Mouse (Mus musculus) heart, embryonic 13.5 days (tissue): Measurements from ENCODE around the gene Padi2. TPM values are rescaled to one million over a fixed set of nuclear protein-coding genes. Genes with fewer than 3 reads are reported as not detected.

Experiments
- ATAC-seq: fragments of 200-750 bp; cut with Nextera tagmentation; 2 replicates; pipeline ENCODE4 v1.8.0; 2017; ENCODE audit warnings: moderate TSS enrichment; ENCODE audit not compliant: insufficient number of reproducible peaks, low FRiP score, low TSS enrichment; ENCODE audit errors: extremely low read depth
- H3K27ac ChIP-seq: fragments of 300-500 bp; sonication (generic); replicated peaks from 2 replicates; pipeline ENCODE4 v1.5.1; 2015; ENCODE audit warnings: moderate library complexity, mild to moderate bottlenecking, inconsistent platforms
- H3K27me3 ChIP-seq: fragments of 300-500 bp; sonication (generic); replicated peaks from 2 replicates; pipeline ENCODE4 v1.6.1; 2015; ENCODE audit warnings: mild to moderate bottlenecking, inconsistent platforms
- H3K36me3 ChIP-seq: fragments of 300-500 bp; sonication (generic); 2 replicates; pipeline ENCODE4 v1.6.1; 2015; ENCODE audit warnings: mild to moderate bottlenecking, inconsistent platforms
- H3K4me1 ChIP-seq: fragments of 300-500 bp; sonication (generic); 2 replicates; pipeline ENCODE4 v1.6.1; 2015; ENCODE audit warnings: inconsistent platforms
- H3K4me2 ChIP-seq: fragments of 300-500 bp; sonication (generic); 2 replicates; pipeline ENCODE4 v1.6.1; 2015; ENCODE audit warnings: inconsistent platforms, mild to moderate bottlenecking, moderate library complexity
- H3K4me3 ChIP-seq: fragments of 300-500 bp; sonication (generic); 2 replicates; pipeline ENCODE4 v1.5.1; 2015; ENCODE audit warnings: moderate library complexity, mild to moderate bottlenecking, inconsistent platforms
- H3K9ac ChIP-seq: fragments of 300-500 bp; sonication (generic); 2 replicates; pipeline ENCODE4 v1.6.1; 2015; ENCODE audit warnings: inconsistent platforms, mild to moderate bottlenecking, moderate library complexity
- H3K9me3 ChIP-seq: fragments of 300-500 bp; sonication (generic); 2 replicates; pipeline ENCODE4 v1.6.1; 2016; ENCODE audit warnings: inconsistent platforms
- WGBS: fragments of 180-500 bp; shearing (Covaris S2); methylation state at CpG from one replicate; pipeline ENCODE4 v1.1.7; 2015; ENCODE audit warnings: mixed read lengths; 5-methylcytosine and 5-hydroxymethylcytosine counted together
- polyA plus RNA-seq: library from polyadenylated mRNA; unstranded; fragments of >200 nt; fragmentation: Nextera tagmentation; extraction: Ambion mirVana; gene quantifications from 2 replicates; pipeline ENCODE4 v1.2.1, GENCODE M21; 2015

The Padi2 gene
- polyA plus RNA-seq, 1 experiment from 2014 or later: 2.9 TPM

- Histone ChIP-seq H3K36me3 (peaks cover 8% of the 10 kb centered on the region; the same call in 1 of the 2 replicates), H3K9me3 (no peaks in the 10 kb centered on the region), H3K27ac (peak within 1 kb of the TSS; percentile 89), H3K27me3 (peaks cover 8% of the 10 kb centered on the region; the same call in 1 of the 2 replicates), H3K4me1 (peaks cover 55% of the 10 kb centered on the region), H3K4me3 (peak within 1 kb of the TSS; percentile 96), H3K9ac (peak within 1 kb of the TSS; percentile 98), H3K4me2 (peak within 1 kb of the TSS; percentile 97)
- peak; percentile 92 for ATAC-seq
- WGBS: 4% methylated on average over 37 of the region's 37 CpGs
Observed at GRCm38 (mm10) chr4:140960781-140961466, 54.8 kb downstream of the Padi2 start, which contains the start of gene Sdhb. Gene Sdhb, plus strand, starts transcription at chr4:140961203.

GRCm38 (mm10) chr4:140961467-140962206, 55.5 kb downstream of the Padi2 start:
- Histone ChIP-seq H3K9me3 (no peaks in the 10 kb centered on the region), H3K27me3 (peaks cover 4% of the 10 kb centered on the region; the same call in 1 of the 2 replicates), H3K9ac (peak overlapping the region; percentile 98), H3K27ac (peak overlapping the region; percentile 89), H3K4me2 (peak overlapping the region; percentile 97), H3K36me3 (peaks cover 15% of the 10 kb centered on the region), H3K4me3 (peak overlapping the region; percentile 96), H3K4me1 (peaks cover 55% of the 10 kb centered on the region)
- no peak for ATAC-seq
- WGBS: under 1% methylated on average over 38 of the region's 38 CpGs

GRCm38 (mm10) chr4:140962207-140962909, 56.2 kb downstream of the Padi2 start:
- Histone ChIP-seq H3K9ac (peak overlapping the region; percentile 98), H3K9me3 (no peaks in the 10 kb centered on the region), H3K27me3 (no peaks in the 10 kb centered on the region), H3K4me3 (peak overlapping the region; percentile 96), H3K36me3 (peaks cover 22% of the 10 kb centered on the region), H3K4me1 (peaks cover 48% of the 10 kb centered on the region), H3K27ac (peak overlapping the region; percentile 89), H3K4me2 (peak overlapping the region; percentile 97)
- WGBS: 61% methylated on average over 8 of the region's 8 CpGs
- no peak for ATAC-seq

- peak overlapping the region; percentile 97 for H3K4me2 ChIP-seq
- H3K9ac ChIP-seq: peak overlapping the region; percentile 50; the same call in 1 of the 2 replicates
- no peaks in the 10 kb centered on the region for H3K27me3 ChIP-seq
- peaks cover 28% of the 10 kb centered on the region for H3K36me3 ChIP-seq
- WGBS: 30% methylated on average over 5 of the region's 5 CpGs
- ATAC-seq: no peak
- H3K27ac ChIP-seq: peak overlapping the region; percentile 54
- H3K4me3 ChIP-seq: peak overlapping the region; percentile 96
- no peaks in the 10 kb centered on the region for H3K9me3 ChIP-seq
- peaks cover 43% of the 10 kb centered on the region for H3K4me1 ChIP-seq
Observed at GRCm38 (mm10) chr4:140962950-140963349, 56.8 kb downstream of the Padi2 start.

GRCm38 (mm10) chr4:140963941-140964597, 57.9 kb downstream of the Padi2 start:
- no peak for ATAC-seq
- WGBS: 77% methylated on average over 9 of the region's 9 CpGs
- no peak overlapping the region for H3K27ac ChIP-seq

GRCm38 (mm10) chr4:140964620-140965019, 58.5 kb downstream of the Padi2 start:
- no peak overlapping the region; the same call in 1 of the 2 replicates for H3K9ac ChIP-seq
- no peaks in the 10 kb centered on the region for H3K27me3 ChIP-seq
- WGBS: 24% methylated on average over 7 of the region's 7 CpGs
- no peak for ATAC-seq
- peaks cover 37% of the 10 kb centered on the region for H3K4me1 ChIP-seq
- H3K27ac ChIP-seq: no peak overlapping the region
- no peak overlapping the region for H3K4me2 ChIP-seq
- peaks cover 43% of the 10 kb centered on the region for H3K36me3 ChIP-seq
- H3K4me3 ChIP-seq: no peak overlapping the region
- H3K9me3 ChIP-seq: no peaks in the 10 kb centered on the region

More at GRCm38 (mm10) chr4:140963941-140964597, 57.9 kb downstream of the Padi2 start:
- no peak overlapping the region for H3K4me3 ChIP-seq
- no peaks in the 10 kb centered on the region for H3K9me3 ChIP-seq
- H3K27me3 ChIP-seq: no peaks in the 10 kb centered on the region
- peaks cover 38% of the 10 kb centered on the region for H3K36me3 ChIP-seq
- peak overlapping the region; percentile 21 for H3K9ac ChIP-seq
- H3K4me1 ChIP-seq: peaks cover 38% of the 10 kb centered on the region
- H3K4me2 ChIP-seq: no peak overlapping the region

- Histone ChIP-seq H3K4me1 (peaks cover 21% of the 10 kb centered on the region), H3K27me3 (no peaks in the 10 kb centered on the region), H3K9ac (no peak overlapping the region), H3K4me3 (no peak overlapping the region), H3K9me3 (no peaks in the 10 kb centered on the region), H3K36me3 (peaks cover 73% of the 10 kb centered on the region), H3K4me2 (no peak overlapping the region), H3K27ac (no peak overlapping the region)
- ATAC-seq: no peak
- 80% methylated on average over 11 of the region's 11 CpGs for WGBS
Observed at GRCm38 (mm10) chr4:140967386-140968159, 61.4 kb downstream of the Padi2 start.

- 86% methylated on average over 13 of the region's 13 CpGs for WGBS
- Histone ChIP-seq H3K36me3 (peaks cover 99% of the 10 kb centered on the region), H3K4me2 (no peak overlapping the region), H3K27me3 (no peaks in the 10 kb centered on the region), H3K4me3 (no peak overlapping the region), H3K9me3 (no peaks in the 10 kb centered on the region), H3K9ac (no peak overlapping the region), H3K27ac (no peak overlapping the region), H3K4me1 (no peaks in the 10 kb centered on the region)
- ATAC-seq: no peak
Observed at GRCm38 (mm10) chr4:140971691-140972090, 65.5 kb downstream of the Padi2 start.

- no peaks in the 10 kb centered on the region for H3K9me3 ChIP-seq
- H3K27me3 ChIP-seq: no peaks in the 10 kb centered on the region
- no peak overlapping the region for H3K27ac ChIP-seq
- H3K4me1 ChIP-seq: peaks cover 11% of the 10 kb centered on the region; the same call in 1 of the 2 replicates
- no peak overlapping the region for H3K9ac ChIP-seq
- H3K36me3 ChIP-seq: peaks cover 100% of the 10 kb centered on the region
- no peak overlapping the region for H3K4me2 ChIP-seq
- H3K4me3 ChIP-seq: no peak overlapping the region
- ATAC-seq: no peak
- WGBS: 92% methylated on average over 6 of the region's 6 CpGs
Observed at GRCm38 (mm10) chr4:140974408-140974807, 68.3 kb downstream of the Padi2 start.

GRCm38 (mm10) chr4:140975356-140975755, 69.2 kb downstream of the Padi2 start:
- ATAC-seq: no peak
- no peak overlapping the region for H3K27ac ChIP-seq
- peaks cover 100% of the 10 kb centered on the region for H3K36me3 ChIP-seq
- no peaks in the 10 kb centered on the region for H3K27me3 ChIP-seq
- H3K4me3 ChIP-seq: no peak overlapping the region
- peak overlapping the region; percentile 7; the same call in 1 of the 2 replicates for H3K9ac ChIP-seq
- 93% methylated on average over 7 of the region's 7 CpGs for WGBS
- H3K4me1 ChIP-seq: peaks cover 11% of the 10 kb centered on the region; the same call in 1 of the 2 replicates
- H3K4me2 ChIP-seq: no peak overlapping the region
- H3K9me3 ChIP-seq: no peaks in the 10 kb centered on the region
